Mouse (Mus musculus) ES-E14 (cell line): ENCODE results near the gene Rasa3.

Source experiments
- CHD2 ChIP-seq: IDR thresholded peaks from 2 replicates; pipeline ENCODE4 v1.6.1; 2014; ENCODE audit warnings: mild to moderate bottlenecking, low read depth, low read length, inconsistent platforms
- HCFC1 ChIP-seq: IDR thresholded peaks from 2 replicates; pipeline ENCODE4 v1.6.1; 2012; ENCODE audit warnings: low read length, inconsistent platforms, borderline replicate concordance; ENCODE audit not compliant: insufficient read depth
- MAFK ChIP-seq: IDR thresholded peaks from 2 replicates; pipeline ENCODE4 v1.6.1; 2014; ENCODE audit warnings: mild to moderate bottlenecking, low read depth, low read length, inconsistent platforms; ENCODE audit not compliant: insufficient read depth
- ZC3H11A ChIP-seq: IDR thresholded peaks from 2 replicates; pipeline ENCODE4 v1.6.1; 2012; ENCODE audit warnings: low read depth, mild to moderate bottlenecking, inconsistent platforms, low read length, borderline replicate concordance
- ZNF384 ChIP-seq: IDR thresholded peaks from 2 replicates; pipeline ENCODE4 v1.6.1; 2012; ENCODE audit warnings: low read depth, low read length, inconsistent platforms

GRCm38 (mm10) chr8:13696157-13696556 is 18.8 kb upstream of the Rasa3 start:
- TF ChIP-seq HCFC1 = no peak
- no peak for TF ChIP-seq ZNF384
- TF ChIP-seq CHD2 = no peak
- TF ChIP-seq MAFK = no peak
- TF ChIP-seq ZC3H11A = no peak
